Mouse (Mus musculus) brain, embryonic 14.5 days (tissue): Measurements from ENCODE around the gene Smpdl3b.
"Not testable (repeated sequence)": the region's sequence is repeated elsewhere in the genome, so short reads cannot be mapped to it uniquely, and the experiment has no call there.

ENCODE experiments used
- CTCF ChIP-seq: fragments of 200-500 bp; IDR thresholded peaks from 2 replicates; pipeline ENCODE4 v1.5.1; 2012; ENCODE audit warnings: inconsistent platforms, mild to moderate bottlenecking, moderate library complexity, borderline replicate concordance; ENCODE audit not compliant: insufficient read depth, insufficient read length; ENCODE audit errors: extremely low read depth
- POLR2A ChIP-seq: fragments of 200-500 bp; IDR thresholded peaks from 2 replicates; pipeline ENCODE4 v1.6.1; 2012; ENCODE audit warnings: mild to moderate bottlenecking, inconsistent platforms, borderline replicate concordance; ENCODE audit not compliant: poor library complexity, insufficient read depth, insufficient read length, severe bottlenecking; ENCODE audit errors: extremely low read depth

DNA sequence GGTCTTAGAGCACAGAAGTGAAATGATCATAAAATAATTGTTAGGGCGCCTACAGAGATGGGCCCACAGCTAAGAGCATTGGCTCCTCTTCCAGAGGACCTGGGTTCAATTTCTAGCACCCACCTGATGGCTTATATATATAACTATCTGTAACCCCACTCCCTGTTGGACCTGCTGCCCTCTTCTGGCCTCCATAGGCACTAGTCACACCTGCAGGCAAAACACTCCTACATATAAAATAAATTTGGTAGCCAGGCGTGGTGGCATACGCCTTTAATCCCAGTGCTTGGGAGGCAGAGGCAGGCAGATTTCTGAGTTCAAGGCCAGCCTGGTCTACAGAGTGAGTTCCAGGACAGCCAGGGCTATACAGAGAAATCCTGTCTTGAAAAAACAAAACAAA, 6.1 kb upstream of the Smpdl3b start:
- TF ChIP-seq POLR2A, CTCF: not testable (repeated sequence)
